Mouse (Mus musculus): ENCODE measurements around the gene Cacna1d. TPM values are rescaled to one million over a fixed set of nuclear protein-coding genes. Genes with fewer than 3 reads are reported as not detected.

Gene Cacna1d
- polyA plus RNA-seq, 1 experiment from 2014 or later = 10.1 TPM

DNA sequence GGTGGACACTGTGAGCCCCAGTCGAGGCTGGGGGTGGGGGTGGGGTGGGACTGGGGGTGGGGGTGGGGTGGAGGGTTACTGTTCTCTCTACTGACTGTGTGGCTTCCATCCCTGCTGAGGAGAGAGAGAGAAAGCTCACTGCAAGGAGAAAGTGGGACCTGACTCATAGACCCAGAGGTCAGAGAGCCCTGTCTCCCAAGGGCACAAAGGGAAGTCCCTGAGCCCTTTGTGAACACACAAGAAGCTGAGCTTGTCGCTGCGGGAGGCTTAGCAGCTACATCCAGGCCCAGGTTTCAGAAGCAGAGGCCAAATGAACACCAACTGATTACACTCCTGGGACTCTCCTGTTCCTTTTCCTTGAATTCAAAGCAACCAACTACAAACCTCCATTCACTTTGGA is 360.0 kb downstream of the Cacna1d start:
- Histone ChIP-seq H3K9ac (replicated peaks; ENCODE audit: low read length) (no peak overlapping the region), H3K4me2 (ENCODE audit: low read length) (no peak overlapping the region), H3K4me1 (ENCODE audit: control insufficient read depth, insufficient read depth, low read length) (no peaks in the 10 kb centered on the region), H3K9me3 (ENCODE audit: control insufficient read depth, low read length) (no peaks in the 10 kb centered on the region), H3K27me3 (ENCODE audit: control insufficient read depth, insufficient read depth, low read length) (no peaks in the 10 kb centered on the region), H3K36me3 (ENCODE audit: control insufficient read depth, insufficient read depth, low read length) (0 out of 2 replicates have a peak, but pooled peaks cover 3% of the 10 kb centered on the region), H3K4me3 (replicated peaks; ENCODE audit: low read depth, low read length) (no peak overlapping the region), H3K27ac (replicated peaks; ENCODE audit: low read depth, low read length) (no peak overlapping the region)
- ATAC-seq (ENCODE audit: low FRiP score, low TSS enrichment) = no peak
- DNase-seq = no peak
- WGBS = 7% methylated on average over 3 of the region's 3 CpGs

DNA sequence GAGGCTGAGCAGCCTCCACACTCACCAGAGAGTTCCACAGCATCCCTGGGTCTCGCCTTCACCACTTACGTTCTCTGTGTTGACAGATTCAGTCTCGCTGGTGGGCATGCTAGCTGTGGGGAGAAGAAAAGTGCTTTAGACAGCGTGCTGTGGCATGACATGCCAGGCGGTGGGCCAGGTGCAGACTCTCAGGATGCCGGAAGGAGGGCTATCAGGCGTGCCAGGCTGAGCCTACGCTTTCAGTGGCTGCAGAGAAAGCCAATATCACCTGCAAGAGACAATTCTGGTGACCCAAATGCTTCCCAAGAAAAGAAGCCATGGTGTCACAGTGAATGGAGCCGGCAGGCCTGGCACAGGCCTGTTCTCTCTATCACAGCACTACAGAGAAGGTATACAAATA is 361.2 kb downstream of the Cacna1d start:
- Histone ChIP-seq H3K4me1 (ENCODE audit: control insufficient read depth, insufficient read depth, low read length) (no peaks in the 10 kb centered on the region), H3K4me2 (ENCODE audit: low read length) (no peak overlapping the region), H3K9me3 (ENCODE audit: control insufficient read depth, low read length) (no peaks in the 10 kb centered on the region), H3K27ac (replicated peaks; ENCODE audit: low read depth, low read length) (no peak overlapping the region), H3K9ac (replicated peaks; ENCODE audit: low read length) (no peak overlapping the region), H3K27me3 (ENCODE audit: control insufficient read depth, insufficient read depth, low read length) (no peaks in the 10 kb centered on the region), H3K4me3 (replicated peaks; ENCODE audit: low read depth, low read length) (no peak overlapping the region), H3K36me3 (ENCODE audit: control insufficient read depth, insufficient read depth, low read length) (0 out of 2 replicates have a peak, but pooled peaks cover 3% of the 10 kb centered on the region)
- 92% methylated on average over 9 of the region's 9 CpGs for WGBS
- ATAC-seq (ENCODE audit: low FRiP score, low TSS enrichment) (no peak), DNase-seq (no peak)

DNA sequence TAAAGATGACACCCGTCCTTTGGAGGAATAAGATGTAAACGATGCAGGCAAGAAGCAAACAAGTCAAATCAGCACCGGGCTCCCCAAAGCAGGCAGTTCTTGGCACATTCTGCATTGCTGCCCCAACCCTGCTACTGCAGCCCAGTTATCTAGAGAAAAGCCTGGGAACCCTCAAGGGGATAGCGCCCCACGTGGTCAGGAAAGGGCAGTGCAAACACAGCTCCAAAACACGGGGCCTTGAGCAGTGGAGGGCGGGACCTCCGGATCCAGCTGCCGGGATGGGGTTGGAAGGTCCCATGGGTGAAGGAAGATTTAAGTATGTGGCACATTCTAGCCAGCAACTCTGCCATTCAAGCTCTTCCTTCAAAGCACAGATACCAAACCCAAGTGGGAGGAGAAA is 361.9 kb downstream of the Cacna1d start:
- DNase-seq = peak; percentile 50
- no peak overlapping the region for H3K4me3 ChIP-seq (replicated peaks; ENCODE audit: low read depth, low read length)
- no peak overlapping the region for H3K27ac ChIP-seq (replicated peaks; ENCODE audit: low read depth, low read length)
- H3K4me1 ChIP-seq (ENCODE audit: control insufficient read depth, insufficient read depth, low read length) = no peaks in the 10 kb centered on the region
- 32% methylated on average over 9 of the region's 9 CpGs for WGBS
- no peaks in the 10 kb centered on the region for H3K27me3 ChIP-seq (ENCODE audit: control insufficient read depth, insufficient read depth, low read length)
- no peak overlapping the region for H3K4me2 ChIP-seq (ENCODE audit: low read length)
- H3K36me3 ChIP-seq (ENCODE audit: control insufficient read depth, insufficient read depth, low read length) = 0 out of 2 replicates have a peak, but pooled peaks cover 3% of the 10 kb centered on the region
- no peaks in the 10 kb centered on the region for H3K9me3 ChIP-seq (ENCODE audit: control insufficient read depth, low read length)
- ATAC-seq (ENCODE audit: low FRiP score, low TSS enrichment) = no peak
- H3K9ac ChIP-seq (replicated peaks; ENCODE audit: low read length) = no peak overlapping the region

DNA sequence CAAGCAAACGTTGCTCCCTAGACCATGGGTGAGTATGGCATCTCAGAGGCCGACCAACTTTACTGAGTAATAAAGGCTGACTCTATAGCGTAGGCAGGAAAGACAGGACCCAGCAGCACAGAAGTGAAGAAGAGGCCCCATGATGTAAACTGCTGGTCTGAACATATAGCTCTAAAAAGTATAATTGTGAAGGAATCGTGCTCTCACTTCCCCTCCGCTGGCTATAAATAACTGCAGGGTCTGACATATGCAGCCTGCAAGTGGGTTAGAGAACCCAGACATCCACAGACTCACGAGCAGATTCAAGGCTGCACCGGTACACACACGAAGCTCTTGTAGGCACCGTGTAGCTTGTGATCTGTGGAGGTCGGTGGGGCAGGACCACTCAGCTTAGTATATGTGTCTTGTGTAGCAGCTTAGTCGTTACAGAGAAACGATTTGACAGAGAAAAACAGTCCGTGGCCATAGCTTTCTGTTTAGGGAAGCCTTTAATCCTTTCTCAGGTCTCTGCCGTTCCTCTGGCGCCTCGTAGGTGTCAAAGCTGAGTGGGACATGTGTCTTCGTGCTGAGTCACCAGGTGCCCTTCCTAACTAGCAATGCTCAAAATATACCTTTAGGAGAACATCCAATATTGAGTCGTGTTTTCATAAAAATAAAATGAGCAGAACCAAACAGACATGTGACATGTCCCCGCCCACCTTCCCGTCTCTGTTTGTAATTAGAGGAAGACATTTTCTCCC is 366.1 kb downstream of the Cacna1d start:
- Histone ChIP-seq H3K4me2 (ENCODE audit: low read length) (no peak overlapping the region), H3K36me3 (ENCODE audit: control insufficient read depth, insufficient read depth, low read length) (0 out of 2 replicates have a peak, but pooled peaks cover 3% of the 10 kb centered on the region), H3K4me1 (ENCODE audit: control insufficient read depth, insufficient read depth, low read length) (no peaks in the 10 kb centered on the region), H3K9ac (replicated peaks; ENCODE audit: low read length) (no peak overlapping the region), H3K27ac (replicated peaks; ENCODE audit: low read depth, low read length) (no peak overlapping the region), H3K27me3 (ENCODE audit: control insufficient read depth, insufficient read depth, low read length) (no peaks in the 10 kb centered on the region), H3K9me3 (ENCODE audit: control insufficient read depth, low read length) (no peaks in the 10 kb centered on the region), H3K4me3 (replicated peaks; ENCODE audit: low read depth, low read length) (no peak overlapping the region)
- DNase-seq = no peak
- WGBS = 87% methylated on average over 20 of the region's 20 CpGs
- ATAC-seq (ENCODE audit: low FRiP score, low TSS enrichment) = no peak

DNA sequence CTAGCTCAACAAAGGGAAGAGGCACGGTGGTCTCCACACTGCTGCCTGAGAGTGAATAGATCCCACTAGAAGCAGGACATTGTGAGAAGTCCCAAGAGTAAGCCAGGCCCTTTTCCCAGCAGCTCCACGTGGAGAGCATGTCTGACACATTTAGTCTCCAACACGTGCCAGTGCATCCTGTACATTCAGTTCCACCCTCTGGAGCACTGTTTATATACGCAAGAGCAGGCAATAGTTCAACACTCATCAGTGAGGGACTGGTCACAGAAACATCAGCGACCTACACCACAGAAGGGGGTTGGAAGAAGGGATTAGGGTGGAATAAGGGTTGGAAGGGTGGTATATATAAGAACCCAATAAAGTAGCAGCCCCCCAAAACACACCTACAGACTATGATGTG is 371.2 kb downstream of the Cacna1d start:
- ATAC-seq (ENCODE audit: low FRiP score, low TSS enrichment) = no peak
- Histone ChIP-seq H3K27me3 (ENCODE audit: control insufficient read depth, insufficient read depth, low read length) (no peaks in the 10 kb centered on the region), H3K9ac (replicated peaks; ENCODE audit: low read length) (no peak overlapping the region), H3K4me3 (replicated peaks; ENCODE audit: low read depth, low read length) (no peak overlapping the region), H3K4me2 (ENCODE audit: low read length) (no peak overlapping the region), H3K36me3 (ENCODE audit: control insufficient read depth, insufficient read depth, low read length) (no peaks in the 10 kb centered on the region), H3K4me1 (ENCODE audit: control insufficient read depth, insufficient read depth, low read length) (no peaks in the 10 kb centered on the region), H3K9me3 (ENCODE audit: control insufficient read depth, low read length) (no peaks in the 10 kb centered on the region), H3K27ac (replicated peaks; ENCODE audit: low read depth, low read length) (no peak overlapping the region)
- DNase-seq = no peak
- 77% methylated on average over 5 of the region's 5 CpGs for WGBS

DNA sequence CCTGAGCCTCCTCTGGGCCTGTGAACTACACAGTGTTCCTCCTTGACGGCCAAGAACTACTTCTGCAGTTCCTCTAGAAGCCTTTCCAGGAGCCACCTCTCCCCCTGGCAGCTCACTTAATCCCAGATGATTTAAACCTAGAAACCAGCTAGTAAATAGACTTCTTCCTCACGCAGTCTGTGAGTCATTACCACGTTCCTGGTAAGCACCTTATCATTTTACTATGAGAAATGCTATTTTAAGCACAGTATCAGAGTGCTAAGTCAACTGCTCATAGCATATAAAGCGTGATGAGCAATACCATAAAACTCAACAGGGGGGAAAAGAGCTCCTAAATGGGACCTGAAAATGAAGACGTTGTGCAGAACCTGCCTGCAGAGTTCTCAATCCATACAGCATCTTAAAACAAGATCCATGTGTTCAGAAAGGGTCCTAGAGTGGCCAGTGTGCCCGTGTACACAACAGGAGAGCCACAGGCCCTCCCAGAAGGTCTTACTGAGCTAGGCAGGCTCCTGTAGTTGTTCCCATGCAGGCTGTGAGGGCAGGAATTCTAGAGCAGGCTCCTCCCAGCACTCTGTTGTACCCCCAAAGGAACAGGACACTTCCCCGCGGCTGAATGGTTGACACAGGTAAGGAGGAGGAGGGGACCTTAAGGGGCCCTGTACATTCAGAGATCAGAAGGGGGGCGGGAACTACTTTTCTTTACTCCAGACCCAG is 377.7 kb downstream of the Cacna1d start:
- no peak for DNase-seq
- Histone ChIP-seq H3K27me3 (ENCODE audit: control insufficient read depth, insufficient read depth, low read length) (no peaks in the 10 kb centered on the region), H3K9ac (replicated peaks; ENCODE audit: low read length) (no peak overlapping the region), H3K36me3 (ENCODE audit: control insufficient read depth, insufficient read depth, low read length) (no peaks in the 10 kb centered on the region), H3K9me3 (ENCODE audit: control insufficient read depth, low read length) (no peaks in the 10 kb centered on the region), H3K4me1 (ENCODE audit: control insufficient read depth, insufficient read depth, low read length) (no peaks in the 10 kb centered on the region), H3K27ac (replicated peaks; ENCODE audit: low read depth, low read length) (no peak overlapping the region), H3K4me2 (ENCODE audit: low read length) (no peak overlapping the region), H3K4me3 (replicated peaks; ENCODE audit: low read depth, low read length) (no peak overlapping the region)
- ATAC-seq (ENCODE audit: low FRiP score, low TSS enrichment) = no peak
- 79% methylated on average over 9 of the region's 9 CpGs for WGBS

DNA sequence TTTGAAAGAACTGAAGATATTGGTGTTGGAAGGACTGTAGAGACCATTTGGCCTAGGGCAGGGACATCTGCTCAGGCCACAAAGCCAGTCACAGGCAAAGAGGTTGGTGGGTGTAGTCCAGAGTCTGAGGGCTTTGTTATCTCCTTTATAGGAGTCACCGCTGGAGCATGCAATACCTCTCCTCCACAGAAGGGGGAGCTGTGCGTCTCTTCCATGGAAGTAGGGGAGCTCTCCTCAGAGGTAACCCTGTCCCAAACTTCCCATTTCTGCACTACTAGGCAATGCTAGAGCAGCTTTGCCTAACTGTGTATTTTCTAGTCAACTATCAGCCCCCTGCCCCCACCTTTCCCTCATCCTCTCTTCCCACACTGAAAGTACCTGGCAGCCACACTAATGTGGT is 382.2 kb downstream of the Cacna1d start:
- H3K27me3 ChIP-seq (ENCODE audit: control insufficient read depth, insufficient read depth, low read length) = no peaks in the 10 kb centered on the region
- no peaks in the 10 kb centered on the region for H3K4me1 ChIP-seq (ENCODE audit: control insufficient read depth, insufficient read depth, low read length)
- DNase-seq (peak; percentile 34), ATAC-seq (ENCODE audit: low FRiP score, low TSS enrichment) (no peak)
- H3K9ac ChIP-seq (replicated peaks; ENCODE audit: low read length) = no peak overlapping the region
- no peaks in the 10 kb centered on the region for H3K36me3 ChIP-seq (ENCODE audit: control insufficient read depth, insufficient read depth, low read length)
- no peaks in the 10 kb centered on the region for H3K9me3 ChIP-seq (ENCODE audit: control insufficient read depth, low read length)
- H3K27ac ChIP-seq (replicated peaks; ENCODE audit: low read depth, low read length) = no peak overlapping the region
- H3K4me3 ChIP-seq (replicated peaks; ENCODE audit: low read depth, low read length) = no peak overlapping the region
- no peak overlapping the region for H3K4me2 ChIP-seq (ENCODE audit: low read length)
- 35% methylated on average over 2 of the region's 2 CpGs for WGBS

DNA sequence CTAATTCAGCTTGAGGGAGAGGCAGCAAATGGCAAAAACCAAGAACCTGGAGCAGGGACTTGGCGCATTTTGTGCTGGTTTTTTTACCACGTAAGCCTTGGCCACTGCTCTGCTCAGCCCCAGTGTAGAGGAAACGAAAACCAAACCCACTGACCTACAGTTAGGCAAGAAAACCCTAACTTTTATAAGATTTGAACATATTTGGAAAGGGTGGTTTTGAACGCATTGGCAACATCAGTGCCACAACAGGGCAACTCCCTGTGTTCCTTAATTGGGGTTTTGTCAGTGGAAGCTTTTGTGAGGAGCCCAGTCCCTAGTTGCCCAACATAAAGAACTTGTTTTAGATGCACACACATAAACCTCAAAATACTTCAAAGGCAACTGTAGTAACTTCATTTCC is 384.7 kb downstream of the Cacna1d start:
- no peak overlapping the region for H3K9ac ChIP-seq (replicated peaks; ENCODE audit: low read length)
- no peak overlapping the region for H3K4me2 ChIP-seq (ENCODE audit: low read length)
- 0 out of 2 replicates have a peak, but pooled peaks cover 5% of the 10 kb centered on the region for H3K36me3 ChIP-seq (ENCODE audit: control insufficient read depth, insufficient read depth, low read length)
- no peaks in the 10 kb centered on the region for H3K4me1 ChIP-seq (ENCODE audit: control insufficient read depth, insufficient read depth, low read length)
- no peaks in the 10 kb centered on the region for H3K27me3 ChIP-seq (ENCODE audit: control insufficient read depth, insufficient read depth, low read length)
- DNase-seq = no peak
- H3K4me3 ChIP-seq (replicated peaks; ENCODE audit: low read depth, low read length) = no peak overlapping the region
- H3K9me3 ChIP-seq (ENCODE audit: control insufficient read depth, low read length) = no peaks in the 10 kb centered on the region
- no peak for ATAC-seq (ENCODE audit: low FRiP score, low TSS enrichment)
- WGBS = 90% methylated on average over 4 of the region's 4 CpGs
- H3K27ac ChIP-seq (replicated peaks; ENCODE audit: low read depth, low read length) = no peak overlapping the region

DNA sequence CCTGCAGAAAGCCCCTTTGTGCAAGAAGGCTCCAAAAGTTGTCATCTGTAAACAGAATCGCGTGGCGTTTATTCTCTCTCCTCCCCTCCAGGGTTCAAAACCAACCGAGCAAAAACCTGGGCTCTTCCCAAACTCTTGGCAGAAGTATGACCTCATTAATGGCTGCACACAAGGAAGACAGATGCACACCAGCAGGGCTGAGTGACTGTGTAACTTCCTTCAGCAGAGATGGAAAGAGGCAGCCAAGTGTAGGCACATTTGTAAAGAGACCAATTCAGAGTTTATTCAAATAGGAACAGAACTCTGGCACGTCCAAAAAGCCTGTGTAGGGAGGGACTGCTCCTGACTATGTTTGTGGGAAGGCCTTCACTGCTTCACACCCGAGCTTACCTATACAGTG is 385.7 kb downstream of the Cacna1d start:
- no peaks in the 10 kb centered on the region for H3K9me3 ChIP-seq (ENCODE audit: control insufficient read depth, low read length)
- peak; percentile 2 for DNase-seq
- H3K4me3 ChIP-seq (replicated peaks; ENCODE audit: low read depth, low read length) = no peak overlapping the region
- H3K9ac ChIP-seq (replicated peaks; ENCODE audit: low read length) = no peak overlapping the region
- no peak overlapping the region for H3K4me2 ChIP-seq (ENCODE audit: low read length)
- 0 out of 2 replicates have a peak, but pooled peaks cover 5% of the 10 kb centered on the region for H3K36me3 ChIP-seq (ENCODE audit: control insufficient read depth, insufficient read depth, low read length)
- WGBS = 71% methylated on average over 6 of the region's 6 CpGs
- H3K4me1 ChIP-seq (ENCODE audit: control insufficient read depth, insufficient read depth, low read length) = no peaks in the 10 kb centered on the region
- no peaks in the 10 kb centered on the region for H3K27me3 ChIP-seq (ENCODE audit: control insufficient read depth, insufficient read depth, low read length)
- no peak for ATAC-seq (ENCODE audit: low FRiP score, low TSS enrichment)
- no peak overlapping the region for H3K27ac ChIP-seq (replicated peaks; ENCODE audit: low read depth, low read length)

Data from midbrain, embryonic 14.5 days (tissue).